Mouse (Mus musculus): Measurements from ENCODE around the gene Nudt22.

Nudt22 gene

GRCm38 (mm10) chr19:6996006-6996405, at the start of gene Nudt22, which contains the start of gene Trpt1:
Nudt22 (minus strand) TSS chr19:6996117.
Trpt1 (plus strand) TSS chr19:6996131.
- peak; percentile 88 for DNase-seq (ENCODE audit: low spot score)

GRCm38 (mm10) chr19:7044706-7045105, 48.8 kb upstream of the Nudt22 start:
- no peak for DNase-seq (ENCODE audit: low spot score)

- DNase-seq (ENCODE audit: low spot score): no peak
These were observed 48.4 kb upstream of the Nudt22 start for GRCm38 (mm10) chr19:7044279-7044678.

- DNase-seq (ENCODE audit: low spot score): no peak
These were observed 45.3 kb upstream of the Nudt22 start for GRCm38 (mm10) chr19:7041171-7041570.

- no peak for DNase-seq (ENCODE audit: low spot score)
These were observed 44.8 kb upstream of the Nudt22 start for GRCm38 (mm10) chr19:7040637-7041130.

GRCm38 (mm10) chr19:7039841-7040636, 44.1 kb upstream of the Nudt22 start, which contains the start of gene Stip1:
Stip1 (minus strand) TSS chr19:7039967.
- peak; percentile 100 for DNase-seq (ENCODE audit: low spot score)

- peak; percentile 71 for DNase-seq (ENCODE audit: low spot score)
These were observed 43.3 kb upstream of the Nudt22 start for GRCm38 (mm10) chr19:7039088-7039720.

GRCm38 (mm10) chr19:7034006-7034405, 38.1 kb upstream of the Nudt22 start:
- DNase-seq (ENCODE audit: low spot score): no peak

GRCm38 (mm10) chr19:7029531-7029930, 33.6 kb upstream of the Nudt22 start:
- no peak for DNase-seq (ENCODE audit: low spot score)

GRCm38 (mm10) chr19:7020224-7020641, 24.3 kb upstream of the Nudt22 start:
- peak; percentile 81 for DNase-seq (ENCODE audit: low spot score)

GRCm38 (mm10) chr19:7019191-7019590, 23.3 kb upstream of the Nudt22 start, which contains the start of gene Fermt3:
Fermt3 (minus strand) TSS chr19:7019469.
- no peak for DNase-seq (ENCODE audit: low spot score)

GRCm38 (mm10) chr19:7018546-7018945, 22.6 kb upstream of the Nudt22 start:
- DNase-seq (ENCODE audit: low spot score): no peak

- DNase-seq (ENCODE audit: low spot score): no peak
These were observed 21.9 kb upstream of the Nudt22 start for GRCm38 (mm10) chr19:7017541-7018457.

GRCm38 (mm10) chr19:7014481-7015135, 18.7 kb upstream of the Nudt22 start:
- no peak for DNase-seq (ENCODE audit: low spot score)

- no peak for DNase-seq (ENCODE audit: low spot score)
These were observed 18.1 kb upstream of the Nudt22 start for GRCm38 (mm10) chr19:7013984-7014383.

- DNase-seq (ENCODE audit: low spot score): no peak
These were observed 16.5 kb upstream of the Nudt22 start for GRCm38 (mm10) chr19:7012426-7012825.

- DNase-seq (ENCODE audit: low spot score): no peak
These were observed 11.1 kb upstream of the Nudt22 start for GRCm38 (mm10) chr19:7006892-7007593.

GRCm38 (mm10) chr19:6999360-7000063, 3.6 kb upstream of the Nudt22 start:
- DNase-seq (ENCODE audit: low spot score): no peak

GRCm38 (mm10) chr19:6997721-6998290, 1.9 kb upstream of the Nudt22 start:
- no peak for DNase-seq (ENCODE audit: low spot score)
